Mouse (Mus musculus) adrenal gland (tissue): ENCODE results near the gene Mical3.
"Not testable (repeated sequence)": the region's sequence is repeated elsewhere in the genome, so short reads cannot be mapped to it uniquely, and the experiment has no call there.

Experiments used
- intact Hi-C: fragments of 180-260 bp; cut with DNase I; formaldehyde crosslinking; loops from one replicate; pipeline ENCODE4 v1.15.1; 2025

Gene Mical3

DNA sequence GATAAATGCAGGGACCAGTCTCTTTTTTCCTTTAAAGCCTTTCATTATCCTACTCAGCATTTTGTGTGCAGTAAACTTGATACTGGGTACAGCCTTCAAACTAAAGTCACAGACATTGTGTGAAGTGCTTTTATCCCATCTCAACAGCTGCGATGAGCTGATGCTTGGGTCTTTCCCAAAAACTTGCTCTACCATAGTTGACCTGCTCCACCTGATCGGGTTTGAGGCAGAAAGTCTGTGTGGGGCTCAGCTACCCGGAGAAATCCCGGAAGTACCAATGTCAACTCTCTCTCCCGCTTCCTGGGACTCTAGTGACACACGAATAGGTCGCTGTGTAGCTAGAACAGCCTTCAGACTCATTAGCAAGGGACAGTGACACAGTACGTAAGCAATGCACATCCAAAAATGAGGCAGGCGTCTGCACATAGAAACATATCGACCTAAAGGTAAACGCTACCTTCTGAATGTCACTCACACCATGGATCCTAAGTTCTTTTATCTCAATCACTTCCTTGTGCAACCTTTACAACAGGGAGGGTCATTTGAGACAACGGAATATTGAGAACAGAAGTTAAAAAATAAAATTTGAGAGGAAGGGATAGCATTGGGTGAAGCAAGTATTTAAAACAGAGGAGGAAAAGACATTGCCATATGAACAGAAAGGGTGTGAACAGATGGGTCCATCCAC, 191.9 kb downstream of the Mical3 start:
- intact Hi-C loops, result no loop called here

GRCm38 (mm10) chr6:120937999-120938608, 192.7 kb downstream of the Mical3 start:
- intact Hi-C loops, result no loop called here

DNA sequence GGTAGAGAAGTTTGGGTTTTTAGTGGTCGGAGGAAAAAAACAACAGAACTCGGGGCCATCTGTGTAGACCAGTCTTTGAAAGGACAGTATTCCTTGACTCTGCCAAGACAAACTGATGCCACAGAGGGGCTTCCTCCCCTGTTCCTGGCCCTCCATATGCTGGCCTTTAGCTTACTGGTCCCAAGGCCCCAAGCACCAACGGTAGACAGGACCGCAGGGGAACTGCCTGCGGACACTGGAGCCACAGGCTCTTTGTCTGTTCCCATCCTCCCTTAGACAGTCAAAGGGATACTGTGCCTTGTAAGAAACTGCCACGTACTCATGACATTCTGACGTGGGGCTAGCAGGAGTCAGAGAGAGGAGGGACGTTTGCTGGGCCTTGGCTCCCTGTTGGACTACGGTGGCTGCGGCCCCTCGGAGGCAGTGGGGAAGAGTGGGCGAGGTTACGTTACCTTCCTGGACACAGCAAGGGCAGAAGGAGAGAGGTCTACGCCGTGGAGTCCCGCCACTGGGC, 193.6 kb downstream of the Mical3 start:
- intact Hi-C loops, result no loop called here

DNA sequence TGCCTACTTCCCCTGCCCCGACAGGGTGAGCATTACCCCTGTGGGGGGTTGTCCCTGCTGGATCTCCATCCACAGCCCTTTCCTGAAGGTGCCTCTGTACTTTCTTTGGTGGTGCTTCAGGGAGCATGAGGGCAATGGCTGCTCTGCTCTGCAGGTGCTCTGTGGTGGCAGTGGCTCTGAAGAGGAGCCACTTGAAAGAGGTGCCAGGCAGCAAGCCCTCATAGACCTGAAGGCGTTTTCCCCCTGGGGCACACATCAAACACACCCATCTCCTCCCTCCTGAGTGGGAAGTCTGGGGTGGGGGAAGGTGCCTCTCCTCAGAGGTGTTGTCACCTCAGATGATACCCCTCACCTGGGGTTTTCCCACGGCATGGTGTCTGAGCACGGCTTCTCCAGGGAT, 196.6 kb downstream of the Mical3 start:
- intact Hi-C loops, result no loop called here

GRCm38 (mm10) chr6:120933670-120934069, 197.1 kb downstream of the Mical3 start:
- intact Hi-C loops, result no loop called here

- intact Hi-C loops, result no loop called here
Measured at GRCm38 (mm10) chr6:120932597-120932996, 198.2 kb downstream of the Mical3 start.

DNA sequence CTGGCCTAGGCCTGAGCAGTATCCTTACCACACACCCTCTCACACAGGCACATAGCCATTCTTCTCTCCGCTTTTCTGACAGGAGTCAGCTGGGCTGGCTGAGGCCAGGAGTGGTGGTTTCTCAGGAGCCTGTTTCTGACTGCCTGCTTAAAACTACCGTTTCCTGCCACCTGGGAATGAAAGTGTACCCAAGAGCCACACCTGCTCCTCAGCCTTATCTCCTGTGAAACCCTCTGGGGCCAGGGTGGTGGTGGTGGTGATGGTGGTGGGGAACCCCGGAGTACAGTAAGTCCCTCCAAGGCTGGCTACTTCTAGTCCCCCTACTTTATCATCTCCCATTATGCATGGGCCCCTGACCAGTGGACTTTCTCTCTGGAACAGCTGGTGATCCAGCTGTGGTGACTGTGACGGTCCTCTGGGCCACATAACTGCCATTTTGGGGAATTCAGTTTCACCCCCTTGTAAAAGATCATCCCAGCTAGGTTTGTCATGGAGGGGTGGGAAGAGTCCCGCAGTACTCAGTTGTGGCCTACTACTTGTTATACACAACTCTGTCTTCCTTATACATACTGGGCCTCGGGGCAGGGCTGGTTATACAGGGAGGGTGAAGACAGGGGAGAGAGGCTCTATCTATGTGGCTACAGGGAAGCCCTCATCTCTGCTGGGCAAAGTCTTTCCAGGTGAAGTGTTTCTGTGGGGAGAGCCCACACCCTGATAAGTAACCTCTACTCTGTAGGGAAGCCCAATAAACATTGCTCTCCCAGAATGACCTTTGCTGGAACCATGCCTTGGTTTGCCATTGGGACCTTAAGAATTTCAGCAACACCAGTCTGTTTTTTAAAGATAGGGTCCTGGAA, 200.1 kb downstream of the Mical3 start:
- intact Hi-C loops, result no loop called here

GRCm38 (mm10) chr6:120929421-120929820, 201.4 kb downstream of the Mical3 start:
- intact Hi-C loops, result no loop called here

- intact Hi-C loops, result no loop called here
Measured at GRCm38 (mm10) chr6:120927765-120928164, 203.0 kb downstream of the Mical3 start.

GRCm38 (mm10) chr6:120926880-120927279, 203.9 kb downstream of the Mical3 start:
- intact Hi-C loops, result no loop called here

DNA sequence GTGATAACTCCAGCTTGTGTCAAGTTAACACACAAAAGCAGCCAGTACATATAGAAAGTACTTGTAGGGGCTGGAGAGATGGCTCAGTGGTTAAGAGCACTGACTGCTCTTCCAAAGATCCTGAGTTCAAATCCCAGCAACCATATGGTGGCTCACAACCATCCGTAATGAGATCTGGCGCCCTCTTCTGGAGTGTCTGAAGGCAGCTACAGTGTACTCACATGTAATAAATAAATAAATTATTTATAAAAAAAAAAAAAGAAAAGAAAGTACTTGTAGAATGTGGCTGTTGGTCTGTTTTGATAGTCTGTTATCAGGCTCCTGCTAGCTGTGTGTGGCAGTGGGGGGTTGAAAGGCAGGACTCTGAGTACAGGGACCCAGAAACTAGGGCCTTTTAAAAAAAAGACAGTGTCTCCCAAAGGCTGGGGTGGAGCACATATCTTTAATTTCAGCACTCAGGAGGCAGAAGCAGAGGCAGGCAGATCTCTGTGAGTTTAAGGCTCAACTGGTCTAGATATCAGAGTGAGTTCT, 205.9 kb downstream of the Mical3 start:
- intact Hi-C loops, result not testable (repeated sequence)

DNA sequence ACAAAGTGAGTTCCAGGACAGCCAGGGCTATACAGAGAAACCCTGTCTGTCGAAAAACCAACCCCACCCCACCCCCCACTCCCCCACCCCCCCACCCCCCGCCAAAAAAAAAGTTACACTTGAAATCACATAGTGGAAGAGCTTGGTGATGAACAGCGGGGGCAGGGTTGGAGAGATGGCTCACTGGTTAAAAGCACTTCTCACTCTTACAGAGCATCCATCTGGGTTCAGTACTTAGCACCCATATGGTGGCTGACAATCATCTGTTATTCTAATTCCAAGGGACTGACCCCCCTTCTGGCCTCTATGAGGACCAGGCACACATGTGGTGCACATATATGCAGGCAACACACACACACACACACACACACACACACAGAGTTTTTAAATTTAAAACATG, 212.8 kb downstream of the Mical3 start:
- intact Hi-C loops, result no loop called here

DNA sequence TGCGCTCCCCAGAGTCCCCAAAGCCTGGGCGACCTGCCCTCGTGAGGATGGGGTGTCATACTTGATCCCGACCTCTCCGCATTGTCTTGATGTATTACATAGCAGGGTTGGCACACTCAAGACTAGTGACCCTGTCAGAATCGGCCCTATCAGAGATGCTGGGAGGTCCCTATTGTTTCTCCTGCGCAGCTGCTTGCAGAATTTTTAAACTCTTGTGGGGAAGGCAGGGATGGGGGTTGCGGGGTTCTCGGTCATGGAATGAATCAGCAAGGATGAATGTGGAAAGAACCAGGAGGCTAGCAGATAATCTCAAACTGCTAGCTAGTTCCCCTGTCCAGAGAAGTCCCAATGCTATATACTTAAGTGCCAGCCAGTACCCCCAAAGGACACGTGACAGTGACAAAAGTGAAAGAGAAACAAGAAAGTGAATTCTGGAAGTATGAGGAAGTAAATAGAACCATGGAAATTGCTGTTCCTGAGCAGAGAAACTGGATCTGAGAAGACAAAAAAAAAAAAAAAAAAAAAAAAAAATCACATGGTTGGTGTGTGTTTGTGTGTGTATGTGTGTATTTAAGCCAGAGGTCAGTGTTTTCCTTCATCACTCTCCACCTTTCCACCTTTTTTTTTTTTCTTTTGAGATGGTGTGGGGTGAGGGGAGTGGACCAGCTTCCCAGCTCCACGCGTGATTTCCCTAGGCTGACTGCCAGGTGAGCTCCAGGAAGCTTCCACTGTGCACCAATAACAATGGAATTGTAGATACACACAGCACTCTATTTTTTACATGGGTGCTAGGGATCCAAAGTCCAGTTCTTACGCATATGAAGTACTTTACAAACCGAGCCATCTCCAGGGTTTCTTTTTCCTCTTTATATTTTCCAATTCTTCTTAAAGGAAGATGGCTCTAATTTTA, 213.6 kb downstream of the Mical3 start:
- intact Hi-C loops, result not testable (repeated sequence)

GRCm38 (mm10) chr6:120916074-120916971, 214.5 kb downstream of the Mical3 start, which contains the start of gene Bid:
Bid (minus strand) TSS chr6:120916853.
- intact Hi-C loops, result no loop called here

DNA sequence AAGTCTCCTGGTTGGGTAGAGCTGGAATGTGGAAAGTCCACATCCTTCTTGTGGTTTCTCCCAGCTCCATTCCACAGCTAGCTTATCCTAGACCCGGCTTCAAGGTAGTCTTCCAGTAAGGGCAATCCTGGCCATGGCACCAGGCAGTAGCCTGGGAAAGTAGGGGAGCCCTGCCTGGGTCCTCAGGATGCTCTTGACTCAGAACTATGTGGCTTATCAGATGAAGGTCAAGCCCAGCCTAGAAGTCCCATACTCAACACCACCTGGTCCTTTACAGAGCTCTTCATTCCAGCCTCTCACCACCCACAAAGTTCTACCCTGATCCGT, 215.2 kb downstream of the Mical3 start:
- intact Hi-C loops, result no loop called here

GRCm38 (mm10) chr6:120914911-120915648, 215.7 kb downstream of the Mical3 start:
- intact Hi-C loops, result no loop called here

DNA sequence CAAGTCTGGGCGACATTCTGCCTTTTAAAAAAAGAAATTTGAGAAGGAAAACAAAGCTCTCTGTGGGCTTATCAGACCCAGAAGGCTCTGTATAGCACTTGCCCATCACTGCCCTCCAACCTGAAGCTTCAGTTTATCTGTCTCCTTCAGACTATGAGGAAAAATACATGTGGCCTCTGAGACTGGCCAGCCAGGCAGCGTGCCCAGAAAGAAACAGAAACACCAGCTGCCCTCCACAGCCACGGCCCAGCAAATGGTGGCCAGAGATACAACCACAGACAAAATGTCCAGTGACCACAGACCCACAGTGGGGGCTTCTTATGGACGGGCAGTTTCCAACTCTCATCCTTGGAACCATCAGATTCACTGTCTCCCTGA, 216.3 kb downstream of the Mical3 start:
- intact Hi-C loops, result no loop called here

GRCm38 (mm10) chr6:120913783-120914182, 217.0 kb downstream of the Mical3 start:
- intact Hi-C loops, result no loop called here

GRCm38 (mm10) chr6:120912931-120913330, 217.9 kb downstream of the Mical3 start:
- intact Hi-C loops, result no loop called here
